Mouse (Mus musculus) CH12.LX (cell line): ENCODE results near the gene Sugp1. TPM values are rescaled to one million over a fixed set of nuclear protein-coding genes. Genes with fewer than 3 reads are reported as not detected.

ENCODE experiments used
- DNase-seq: peaks from one replicate; pipeline ENCODE4 v3.0.0-alpha.2; 2013; ENCODE audit errors: extremely low read depth
- H3K27ac ChIP-seq: 2 replicates; pipeline ENCODE4 v1.5.1; 2012; ENCODE audit warnings: low read depth, mild to moderate bottlenecking, control low read depth, moderate library complexity; ENCODE audit not compliant: insufficient read depth
- H3K27me3 ChIP-seq: replicated peaks from 2 replicates; pipeline ENCODE3; 2012; ENCODE audit warnings: inconsistent platforms
- H3K36me3 ChIP-seq, 2 experiments: replicated peaks in 1 of 2; 2 replicates each; pipeline versions ENCODE3 to v1.6.1; 2012; ENCODE audit warnings: inconsistent platforms in 1 of 2, low read length in 1 of 2, mild to moderate bottlenecking in 1 of 2, mixed read lengths in 1 of 2, moderate library complexity in 1 of 2; ENCODE audit not compliant: control insufficient read depth in 1 of 2, insufficient read depth in 1 of 2
- H3K4me1 ChIP-seq, 2 experiments: 2 replicates each; pipeline ENCODE4 v1.6.1; 2012; ENCODE audit warnings: inconsistent platforms in 1 of 2, moderate library complexity in 1 of 2; ENCODE audit not compliant: insufficient read depth in 2 of 2, control insufficient read depth in 1 of 2
- H3K4me2 ChIP-seq: 2 replicates; pipeline ENCODE4 v1.6.1; 2012; ENCODE audit warnings: low read depth, mild to moderate bottlenecking, control low read depth; ENCODE audit not compliant: poor library complexity, insufficient read depth, severe bottlenecking
- H3K4me3 ChIP-seq, 3 experiments: fragments of 150-350 bp in 1 of 3; sonication (generic) in 1 of 3; replicated peaks in 1 of 3; 2 replicates each; pipeline versions ENCODE3 to v1.5.1; 2011 to 2012; ENCODE audit warnings: low read depth in 2 of 3, low read length in 2 of 3, mild to moderate bottlenecking in 2 of 3, moderate library complexity in 2 of 3, control low read depth in 1 of 3, improper control_type of control experiment in 1 of 3, inconsistent platforms in 1 of 3, mixed read lengths in 1 of 3; ENCODE audit not compliant: poor library complexity in 1 of 3
- H3K79me2 ChIP-seq: replicated peaks from 2 replicates; pipeline ENCODE4 v1.6.1; 2012; ENCODE audit warnings: mild to moderate bottlenecking, moderate library complexity; ENCODE audit not compliant: control insufficient read depth, poor library complexity, insufficient read depth, severe bottlenecking; ENCODE audit errors: extremely low read depth
- H3K9ac ChIP-seq: 2 replicates; pipeline ENCODE4 v1.6.1; 2012; ENCODE audit warnings: low read depth, mild to moderate bottlenecking, control low read depth, moderate library complexity; ENCODE audit not compliant: insufficient read depth
- H3K9me3 ChIP-seq: replicated peaks from 2 replicates; pipeline ENCODE3; 2012; ENCODE audit warnings: low read length, inconsistent platforms, mixed read lengths
- CHD1 ChIP-seq: IDR thresholded peaks from 2 replicates; pipeline ENCODE4 v1.6.1; 2012; ENCODE audit warnings: low read depth, low read length, improper control_type of control experiment, inconsistent platforms
- ETS1 ChIP-seq: conservative IDR thresholded peaks from 2 replicates; pipeline ENCODE4 v1.6.1; 2012; ENCODE audit warnings: low read depth, mild to moderate bottlenecking, inconsistent platforms, low read length, improper control_type of control experiment, moderate library complexity
- GABPA ChIP-seq: IDR thresholded peaks from 2 replicates; pipeline ENCODE4 v1.6.1; 2012; ENCODE audit warnings: low read depth, low read length, improper control_type of control experiment, inconsistent platforms; ENCODE audit not compliant: insufficient replicate concordance
- HCFC1 ChIP-seq: IDR thresholded peaks from 2 replicates; pipeline ENCODE4 v1.6.1; 2012; ENCODE audit warnings: low read depth, mild to moderate bottlenecking, inconsistent platforms, low read length, improper control_type of control experiment
- IRF4 ChIP-seq: IDR thresholded peaks from 2 replicates; pipeline ENCODE4 v1.6.1; 2014; ENCODE audit warnings: low read depth, mild to moderate bottlenecking, inconsistent platforms, low read length, improper control_type of control experiment
- JUN ChIP-seq: IDR thresholded peaks from 2 replicates; pipeline ENCODE4 v1.6.1; 2011; ENCODE audit warnings: low read depth, mild to moderate bottlenecking, low read length, improper control_type of control experiment, moderate library complexity; ENCODE audit not compliant: insufficient read depth
- JUND ChIP-seq: conservative IDR thresholded peaks from 2 replicates; pipeline ENCODE4 v1.6.1; 2011; ENCODE audit warnings: low read depth, low read length, improper control_type of control experiment
- MAFK ChIP-seq: IDR thresholded peaks from 2 replicates; pipeline ENCODE4 v1.6.1; 2011; ENCODE audit warnings: low read length, improper control_type of control experiment; ENCODE audit not compliant: insufficient replicate concordance
- MAX ChIP-seq: IDR thresholded peaks from 2 replicates; pipeline ENCODE4 v1.6.1; 2011; ENCODE audit warnings: low read length, improper control_type of control experiment
- MAZ ChIP-seq: IDR thresholded peaks from 2 replicates; pipeline ENCODE4 v1.6.1; 2012; ENCODE audit warnings: low read depth, mild to moderate bottlenecking, inconsistent platforms, low read length, improper control_type of control experiment, moderate library complexity
- MXI1 ChIP-seq: IDR thresholded peaks from 2 replicates; pipeline ENCODE4 v1.6.1; 2011; ENCODE audit warnings: mild to moderate bottlenecking, low read depth, low read length, improper control_type of control experiment
- MYC ChIP-seq: IDR thresholded peaks from 2 replicates; pipeline ENCODE4 v1.6.1; 2011; ENCODE audit warnings: low read depth, mild to moderate bottlenecking, improper control_type of control experiment, low read length
- PAX5 ChIP-seq: IDR thresholded peaks from 2 replicates; pipeline ENCODE4 v1.6.1; 2012; ENCODE audit warnings: low read length, inconsistent platforms, mixed read lengths
- POLR2A ChIP-seq: IDR thresholded peaks from 2 replicates; pipeline ENCODE4 v1.6.1; 2011; ENCODE audit warnings: low read depth, mild to moderate bottlenecking, improper control_type of control experiment, low read length
- RAD21 ChIP-seq: IDR thresholded peaks from 2 replicates; pipeline ENCODE4 v1.6.1; 2011; ENCODE audit warnings: low read depth, mild to moderate bottlenecking, low read length, improper control_type of control experiment, moderate library complexity
- SIN3A ChIP-seq: IDR thresholded peaks from 2 replicates; pipeline ENCODE4 v1.6.1; 2012; ENCODE audit warnings: low read length, improper control_type of control experiment, inconsistent platforms
- TCF12 ChIP-seq: IDR thresholded peaks from 2 replicates; pipeline ENCODE4 v1.6.1; 2014; ENCODE audit warnings: low read depth, mild to moderate bottlenecking, inconsistent platforms, low read length, improper control_type of control experiment
- UBTF ChIP-seq: IDR thresholded peaks from 2 replicates; pipeline ENCODE4 v1.6.1; 2012; ENCODE audit warnings: low read depth, mild to moderate bottlenecking, inconsistent platforms, low read length, improper control_type of control experiment, moderate library complexity
- USF1 ChIP-seq: IDR thresholded peaks from 2 replicates; pipeline ENCODE4 v1.6.1; 2014; ENCODE audit warnings: low read depth, mild to moderate bottlenecking, inconsistent platforms, low read length, improper control_type of control experiment
- USF2 ChIP-seq: conservative IDR thresholded peaks from 2 replicates; pipeline ENCODE4 v1.6.1; 2011; ENCODE audit warnings: low read depth, low read length, improper control_type of control experiment
- ZKSCAN1 ChIP-seq: IDR thresholded peaks from 2 replicates; pipeline ENCODE4 v1.6.1; 2012; ENCODE audit warnings: low read depth, inconsistent platforms, low read length, improper control_type of control experiment, borderline replicate concordance
- ZNF384 ChIP-seq: IDR thresholded peaks from 2 replicates; pipeline ENCODE4 v1.6.1; 2012; ENCODE audit warnings: low read depth, low read length, improper control_type of control experiment, inconsistent platforms
- dilution Hi-C: fragments of 300-500 bp; cut with MboI; formaldehyde crosslinking; loops from 2 replicates; pipeline ENCODE4 v1.14.3; 2020; ENCODE audit warnings: low sequenced_read_pairs; ENCODE audit not compliant: extremely low pct_unique_long_range_greater_than_20kb, extremely low pct_ligation_motif_present
- in situ Hi-C: fragments of 300-500 bp; cut with MboI; formaldehyde crosslinking; loops from 3 replicates; pipeline ENCODE4 v1.14.3; 2019; ENCODE audit warnings: low sequenced_read_pairs, low pct_ligation_motif_present, low pct_unique_long_range_greater_than_20kb, mixed read lengths
- polyA plus RNA-seq: library from polyadenylated mRNA; unstranded; fragments of >175 nt; gene quantifications from 2 replicates; pipeline ENCODE4 v1.2.1, GENCODE M21; 2012; ENCODE audit warnings: low read depth; ENCODE audit not compliant: insufficient read length
- total RNA-seq, 2 experiments: library from RNA; depleted of rRNA; stranded (reverse); fragments of 300-350 nt in 1 of 2; fragments of >200 nt in 1 of 2; gene quantifications; 2 replicates each; pipeline ENCODE4 v1.2.3; 2012 to 2014

Sugp1 gene
- total and polyA plus RNA-seq, 3 experiments, result 5.3 to 43.9 (median 21.8) TPM

DNA sequence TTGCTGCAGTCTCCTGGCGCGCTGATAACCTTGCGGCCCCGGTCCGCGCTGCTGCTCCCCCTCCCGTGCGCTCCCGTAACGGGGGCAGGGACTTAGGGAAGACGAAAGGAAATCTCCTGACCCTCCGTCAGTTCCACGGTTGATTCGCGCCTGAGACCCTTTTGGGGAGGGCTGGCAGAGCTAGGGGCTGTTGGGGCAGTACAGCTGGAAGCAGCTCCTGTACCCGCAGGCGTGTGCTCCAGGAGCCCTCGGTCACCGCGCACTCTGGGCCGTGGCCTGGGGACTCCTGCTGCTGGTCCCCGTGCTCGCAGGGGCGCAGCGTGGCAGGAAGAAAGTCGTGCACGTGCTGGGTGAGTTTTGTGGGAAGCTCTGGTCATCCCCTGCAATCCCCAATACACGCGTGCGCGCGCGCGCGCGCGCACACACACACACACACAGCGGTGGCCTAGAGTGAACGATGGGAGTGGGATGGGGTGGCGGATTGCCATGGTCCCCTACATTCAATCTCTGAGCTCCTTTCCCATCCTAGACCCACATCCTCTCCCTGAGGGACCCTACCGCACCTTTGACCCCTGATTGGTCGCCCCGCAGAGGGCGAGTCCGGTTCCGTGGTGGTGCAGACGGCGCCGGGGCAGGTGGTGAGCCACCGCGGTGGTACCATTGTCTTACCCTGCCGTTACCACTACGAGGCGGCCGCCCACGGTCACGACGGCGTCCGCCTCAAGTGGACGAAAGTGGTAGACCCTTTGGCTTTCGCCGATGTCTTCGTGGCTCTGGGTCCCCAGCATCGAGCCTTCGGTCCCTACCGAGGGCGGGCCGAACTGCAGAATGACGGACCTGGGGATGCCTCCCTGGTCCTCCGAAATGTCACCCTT, 41.8 kb downstream of the Sugp1 start:
- peaks cover 3 to 22% of the 10 kb centered on the region in 2 experiments for H3K36me3 ChIP-seq
- H3K9me3 ChIP-seq, result peaks cover 5% of the 10 kb centered on the region
- no peaks in the 10 kb centered on the region for H3K79me2 ChIP-seq
- no peaks in the 10 kb centered on the region for H3K4me1 ChIP-seq
- DNase-seq, result no peak
- H3K27ac ChIP-seq, result no peak overlapping the region
- H3K9ac ChIP-seq, result no peak overlapping the region
- no peak overlapping the region for H3K4me2 ChIP-seq
- in situ Hi-C loops, result no loop called here
- no peaks in the 10 kb centered on the region for H3K27me3 ChIP-seq
- H3K4me3 ChIP-seq, result no peak overlapping the region
- TF ChIP-seq MAZ, result no peak
- TF ChIP-seq CHD1, result no peak
- TF ChIP-seq MAFK, result no peak
- no peak for TF ChIP-seq IRF4
- TF ChIP-seq MYC, result no peak
- TF ChIP-seq MAX, result no peak
- no peak for TF ChIP-seq JUN
- no peak for TF ChIP-seq ETS1
- no peak for TF ChIP-seq MXI1
- no peak for TF ChIP-seq USF1
- dilution Hi-C loops, result no loop called here

- H3K9me3 ChIP-seq, result peaks cover 5% of the 10 kb centered on the region
- no peak overlapping the region for H3K27ac ChIP-seq
- DNase-seq, result no peak
- no peaks in the 10 kb centered on the region for H3K27me3 ChIP-seq
- peaks cover 0 to 12% of the 10 kb centered on the region in 2 experiments for H3K36me3 ChIP-seq
- TF ChIP-seq TCF12 (no peak), PAX5 (no peak), UBTF (no peak), POLR2A (no peak), ZKSCAN1 (no peak), JUND (no peak), SIN3A (no peak), HCFC1 (no peak), GABPA (no peak), IRF4 (no peak), ZNF384 (no peak), MAFK (no peak), RAD21 (no peak), USF2 (no peak)
- no peaks in the 10 kb centered on the region for H3K79me2 ChIP-seq
- no peak overlapping the region for H3K4me3 ChIP-seq
- no peaks in the 10 kb centered on the region for H3K4me1 ChIP-seq
- in situ Hi-C loops (no loop called here), dilution Hi-C loops (no loop called here)
- no peak overlapping the region for H3K9ac ChIP-seq
- H3K4me2 ChIP-seq, result no peak overlapping the region
Measured at GRCm38 (mm10) chr8:70086151-70086550, 43.5 kb downstream of the Sugp1 start.
